Mouse (Mus musculus) midbrain, embryonic 12.5 days (tissue): ENCODE measurements around the gene Gne. TPM values are rescaled to one million over a fixed set of nuclear protein-coding genes. Genes with fewer than 3 reads are reported as not detected.

Source experiments
- ATAC-seq: fragments of 200-750 bp; cut with Nextera tagmentation; 2 replicates; pipeline ENCODE4 v1.8.0; 2017; ENCODE audit warnings: low read depth, moderate TSS enrichment, moderate library complexity; ENCODE audit not compliant: low FRiP score
- H3K27ac ChIP-seq: fragments of 300-500 bp; sonication (generic); replicated peaks from 2 replicates; pipeline ENCODE4 v1.5.1; 2016; ENCODE audit warnings: mild to moderate bottlenecking
- H3K27me3 ChIP-seq: fragments of 300-500 bp; sonication (generic); 2 replicates; pipeline ENCODE4 v1.6.1; 2016; ENCODE audit warnings: mild to moderate bottlenecking
- H3K36me3 ChIP-seq: fragments of 300-500 bp; sonication (generic); 2 replicates; pipeline ENCODE4 v1.6.1; 2016
- H3K4me1 ChIP-seq: fragments of 300-500 bp; sonication (generic); 2 replicates; pipeline ENCODE4 v1.6.1; 2016
- H3K4me2 ChIP-seq: fragments of 300-500 bp; sonication (generic); replicated peaks from 2 replicates; pipeline ENCODE4 v1.6.1; 2016; ENCODE audit warnings: mild to moderate bottlenecking, moderate library complexity
- H3K4me3 ChIP-seq: fragments of 300-500 bp; sonication (generic); 2 replicates; pipeline ENCODE4 v1.5.1; 2016; ENCODE audit warnings: mild to moderate bottlenecking
- H3K9ac ChIP-seq: fragments of 300-500 bp; sonication (generic); replicated peaks from 2 replicates; pipeline ENCODE4 v1.6.1; 2016; ENCODE audit warnings: mild to moderate bottlenecking, moderate library complexity
- H3K9me3 ChIP-seq: fragments of 300-500 bp; sonication (generic); 2 replicates; pipeline ENCODE4 v1.6.1; 2016; ENCODE audit warnings: mild to moderate bottlenecking
- WGBS: fragments of 180-500 bp; shearing (Covaris S2); methylation state at CpG from one replicate; pipeline ENCODE4 v1.1.7; 2016; 5-methylcytosine and 5-hydroxymethylcytosine counted together
- polyA plus RNA-seq: library from polyadenylated mRNA; unstranded; fragments of >200 nt; fragmentation: Nextera tagmentation; extraction: Ambion mirVana; gene quantifications from 2 replicates; pipeline ENCODE4 v1.2.1, GENCODE M21; 2016

The Gne gene
- polyA plus RNA-seq: 15.6 and 17.2 TPM in 2 replicates

DNA sequence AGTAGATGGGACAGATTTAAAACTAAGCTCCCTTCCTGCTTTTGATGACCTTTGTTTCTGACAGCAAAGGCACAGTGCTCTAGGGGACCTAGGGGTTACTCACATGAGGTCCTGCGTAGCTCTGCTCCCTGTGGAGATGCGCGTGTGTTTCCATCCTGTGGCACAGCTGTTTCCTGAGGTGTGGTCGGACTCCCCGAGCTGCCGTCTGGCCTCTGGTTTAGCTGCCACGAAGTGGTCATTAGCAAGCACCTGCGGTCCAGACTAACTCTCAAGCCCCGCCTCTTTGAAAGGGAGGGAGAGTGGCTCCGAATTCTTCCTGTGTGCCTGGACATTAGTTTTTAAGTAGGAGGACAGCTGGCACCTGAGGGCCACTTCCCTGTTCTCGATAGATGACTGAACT, at the start of gene Gne:
Gne (minus strand) TSS at position 233 of the 400 bp plus-strand sequence.
- Histone ChIP-seq H3K4me1 (no peaks in the 10 kb centered on the region), H3K4me3 (no peak within 1 kb of the TSS), H3K4me2 (no peak within 1 kb of the TSS), H3K36me3 (no peaks in the 10 kb centered on the region), H3K27ac (no peak within 1 kb of the TSS), H3K9me3 (no peaks in the 10 kb centered on the region), H3K9ac (no peak within 1 kb of the TSS), H3K27me3 (peaks cover 5% of the 10 kb centered on the region; the same call in 1 of the 2 replicates)
- WGBS: 33% methylated on average over 11 of the region's 11 CpGs
- ATAC-seq: no peak

- no peak overlapping the region for H3K27ac ChIP-seq
- H3K4me2 ChIP-seq: no peak overlapping the region
- H3K4me1 ChIP-seq: no peaks in the 10 kb centered on the region
- H3K9ac ChIP-seq: no peak overlapping the region
- no peaks in the 10 kb centered on the region for H3K27me3 ChIP-seq
- ATAC-seq: no peak
- H3K4me3 ChIP-seq: no peak overlapping the region
- WGBS: 95% methylated on average over 12 of the region's 12 CpGs
- H3K36me3 ChIP-seq: peaks cover 64% of the 10 kb centered on the region
- H3K9me3 ChIP-seq: no peaks in the 10 kb centered on the region
Observed at GRCm38 (mm10) chr4:44126805-44127204, 42.8 kb upstream of the Gne start.

GRCm38 (mm10) chr4:44119410-44120201, 35.6 kb upstream of the Gne start:
- WGBS: 59% methylated on average over 9 of the region's 9 CpGs
- Histone ChIP-seq H3K27ac (no peak overlapping the region), H3K9ac (no peak overlapping the region), H3K4me1 (no peaks in the 10 kb centered on the region), H3K4me3 (no peak overlapping the region), H3K9me3 (no peaks in the 10 kb centered on the region), H3K36me3 (peaks cover 5% of the 10 kb centered on the region; the same call in 1 of the 2 replicates), H3K4me2 (no peak overlapping the region), H3K27me3 (no peaks in the 10 kb centered on the region; the same call in 1 of the 2 replicates)
- ATAC-seq: no peak

DNA sequence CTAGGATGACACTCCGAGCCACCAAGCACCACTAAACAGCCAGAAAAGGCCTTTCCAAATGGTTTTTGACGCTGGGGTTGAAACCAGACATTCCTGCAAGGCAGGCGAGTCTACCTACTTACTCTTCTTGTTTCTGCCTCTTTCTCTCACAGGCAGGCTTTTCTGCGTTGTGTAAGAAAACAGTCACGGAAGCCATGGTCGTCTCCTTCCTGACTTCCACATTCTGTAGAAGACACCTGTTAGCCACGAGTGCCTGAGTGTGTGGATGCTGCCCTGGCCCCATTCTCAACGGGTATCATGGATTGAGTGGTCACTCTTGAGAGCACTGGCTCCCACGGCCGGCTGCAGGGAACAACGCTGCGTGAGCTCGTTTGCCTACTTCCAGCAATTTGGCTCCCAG, 31.1 kb upstream of the Gne start:
- H3K9ac ChIP-seq: no peak overlapping the region
- no peak overlapping the region for H3K4me3 ChIP-seq
- no peak overlapping the region for H3K27ac ChIP-seq
- WGBS: 87% methylated on average over 13 of the region's 13 CpGs
- no peak overlapping the region for H3K4me2 ChIP-seq
- peaks cover 2% of the 10 kb centered on the region; the same call in 1 of the 2 replicates for H3K27me3 ChIP-seq
- ATAC-seq: no peak
- H3K4me1 ChIP-seq: no peaks in the 10 kb centered on the region
- H3K9me3 ChIP-seq: no peaks in the 10 kb centered on the region
- H3K36me3 ChIP-seq: no peaks in the 10 kb centered on the region

DNA sequence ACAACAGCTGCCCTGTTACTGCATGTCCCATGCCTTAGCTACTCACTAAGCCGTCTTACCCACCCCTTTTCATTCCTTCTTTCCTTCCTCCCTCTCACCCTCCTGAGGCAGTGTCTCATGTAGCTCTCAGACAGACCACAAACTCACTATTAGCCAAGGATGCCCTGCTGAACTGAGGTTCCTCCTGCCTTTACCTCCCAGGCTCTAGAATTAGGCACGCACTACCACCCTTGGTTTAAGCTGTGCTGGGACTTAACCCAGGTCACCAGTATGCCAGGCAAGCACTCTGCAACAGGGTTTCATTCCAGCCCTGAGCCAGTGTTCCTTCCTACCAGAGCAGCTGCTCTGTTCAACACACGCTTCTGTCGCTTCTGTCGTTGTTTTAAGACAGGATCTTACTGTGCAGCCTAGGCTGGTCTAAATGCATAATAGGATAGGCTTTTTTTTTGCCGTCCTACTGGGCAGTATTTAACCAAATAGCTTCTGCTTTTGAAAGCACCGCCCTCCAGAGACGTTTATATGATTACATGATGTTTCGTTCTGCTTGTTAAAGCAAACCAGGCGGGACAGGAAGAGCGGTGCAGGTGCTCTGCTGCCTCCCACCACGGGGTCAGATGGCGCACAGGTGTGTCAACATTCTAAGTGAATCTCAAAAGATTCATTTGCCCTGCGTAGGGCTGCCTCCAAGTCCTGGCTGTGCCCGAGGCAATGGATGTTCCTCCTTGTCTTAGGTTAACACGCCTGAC, 29.6 kb upstream of the Gne start:
- 43% methylated on average over 16 of the region's 16 CpGs for WGBS
- Histone ChIP-seq H3K27ac (no peak overlapping the region), H3K36me3 (no peaks in the 10 kb centered on the region), H3K9me3 (no peaks in the 10 kb centered on the region), H3K4me1 (no peaks in the 10 kb centered on the region), H3K4me2 (no peak overlapping the region), H3K9ac (no peak overlapping the region), H3K27me3 (peaks cover 2% of the 10 kb centered on the region; the same call in 1 of the 2 replicates), H3K4me3 (no peak overlapping the region)
- ATAC-seq: no peak

- H3K36me3 ChIP-seq: no peaks in the 10 kb centered on the region
- H3K4me3 ChIP-seq: no peak overlapping the region
- H3K4me1 ChIP-seq: no peaks in the 10 kb centered on the region
- peaks cover 3% of the 10 kb centered on the region; the same call in 1 of the 2 replicates for H3K27me3 ChIP-seq
- H3K27ac ChIP-seq: no peak overlapping the region
- no peak for ATAC-seq
- no peak overlapping the region for H3K4me2 ChIP-seq
- H3K9me3 ChIP-seq: no peaks in the 10 kb centered on the region
- WGBS: 28% methylated on average over 4 of the region's 4 CpGs
- H3K9ac ChIP-seq: no peak overlapping the region
Observed at GRCm38 (mm10) chr4:44112741-44113140, 28.8 kb upstream of the Gne start.

GRCm38 (mm10) chr4:44110771-44111170, 26.8 kb upstream of the Gne start:
- H3K4me2 ChIP-seq: no peak overlapping the region
- WGBS: 91% methylated on average over 7 of the region's 7 CpGs

GRCm38 (mm10) chr4:44108297-44108696, 24.3 kb upstream of the Gne start:
- H3K4me3 ChIP-seq: no peak overlapping the region
- peaks cover 18% of the 10 kb centered on the region for H3K27me3 ChIP-seq
- H3K9me3 ChIP-seq: no peaks in the 10 kb centered on the region
- H3K36me3 ChIP-seq: no peaks in the 10 kb centered on the region
- H3K27ac ChIP-seq: no peak overlapping the region
- no peak for ATAC-seq
- WGBS: 93% methylated on average over 6 of the region's 6 CpGs
- H3K4me1 ChIP-seq: peaks cover 4% of the 10 kb centered on the region
- H3K9ac ChIP-seq: no peak overlapping the region
- H3K4me2 ChIP-seq: no peak overlapping the region

More at GRCm38 (mm10) chr4:44110771-44111170, 26.8 kb upstream of the Gne start:
- no peaks in the 10 kb centered on the region for H3K36me3 ChIP-seq
- H3K4me3 ChIP-seq: no peak overlapping the region
- peaks cover 4% of the 10 kb centered on the region for H3K4me1 ChIP-seq
- H3K27me3 ChIP-seq: peaks cover 14% of the 10 kb centered on the region; the same call in 1 of the 2 replicates
- H3K9me3 ChIP-seq: no peaks in the 10 kb centered on the region
- ATAC-seq: no peak
- no peak overlapping the region for H3K9ac ChIP-seq
- H3K27ac ChIP-seq: no peak overlapping the region

DNA sequence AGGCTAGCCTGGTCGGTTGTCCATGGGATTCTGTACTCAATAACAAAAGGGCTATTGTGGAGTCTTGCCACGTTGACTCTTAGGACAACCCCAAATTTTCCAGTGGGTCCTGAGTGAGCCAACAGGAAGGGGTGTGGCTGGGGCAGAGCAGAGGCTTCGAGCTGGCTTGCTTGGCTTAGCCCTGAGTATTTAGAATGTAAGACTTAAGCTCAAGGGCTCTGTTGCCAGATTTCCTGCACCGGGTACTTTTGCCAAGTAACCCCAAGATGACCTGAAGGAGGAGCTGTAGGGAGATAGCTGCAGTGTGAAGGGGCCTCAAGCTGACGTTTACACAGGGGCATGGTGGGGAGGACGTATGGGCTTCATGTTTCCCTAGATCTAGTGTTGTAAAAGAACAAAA, 23.4 kb upstream of the Gne start:
- Histone ChIP-seq H3K4me2 (no peak overlapping the region), H3K27me3 (peaks cover 16% of the 10 kb centered on the region), H3K27ac (no peak overlapping the region), H3K9me3 (no peaks in the 10 kb centered on the region), H3K9ac (no peak overlapping the region), H3K4me1 (peaks cover 4% of the 10 kb centered on the region), H3K36me3 (no peaks in the 10 kb centered on the region), H3K4me3 (no peak overlapping the region)
- 53% methylated on average over 6 of the region's 6 CpGs for WGBS
- no peak for ATAC-seq

- no peak overlapping the region for H3K27ac ChIP-seq
- 35% methylated on average over 18 of the region's 18 CpGs for WGBS
- no peaks in the 10 kb centered on the region for H3K9me3 ChIP-seq
- ATAC-seq: no peak
- H3K4me1 ChIP-seq: peaks cover 4% of the 10 kb centered on the region
- peaks cover 16% of the 10 kb centered on the region for H3K27me3 ChIP-seq
- H3K4me3 ChIP-seq: 0 out of 2 replicates have a peak overlapping the region, but pooled peaks have one; percentile 9
- no peaks in the 10 kb centered on the region for H3K36me3 ChIP-seq
- peak overlapping the region; percentile 38 for H3K4me2 ChIP-seq
- H3K9ac ChIP-seq: no peak overlapping the region
Observed at GRCm38 (mm10) chr4:44106297-44106821, 22.4 kb upstream of the Gne start.

- no peak overlapping the region for H3K4me2 ChIP-seq
- no peak overlapping the region for H3K9ac ChIP-seq
- H3K36me3 ChIP-seq: no peaks in the 10 kb centered on the region
- H3K27ac ChIP-seq: no peak overlapping the region
- 57% methylated on average over 8 of the region's 8 CpGs for WGBS
- peaks cover 16% of the 10 kb centered on the region for H3K27me3 ChIP-seq
- ATAC-seq: no peak
- peaks cover 4% of the 10 kb centered on the region for H3K4me1 ChIP-seq
- H3K9me3 ChIP-seq: no peaks in the 10 kb centered on the region
- H3K4me3 ChIP-seq: no peak overlapping the region
Observed at GRCm38 (mm10) chr4:44104195-44104917, 20.4 kb upstream of the Gne start.
